Mouse (Mus musculus) adrenal gland, adult 18-20 months (tissue): Measurements from ENCODE around the gene Prkcz. TPM values are rescaled to one million over a fixed set of nuclear protein-coding genes. Genes with fewer than 3 reads are reported as not detected.

ENCODE experiments used
- DNase-seq, 2 experiments: peaks; one replicate each; pipeline ENCODE4 v3.0.0; 2021 to 2022; ENCODE audit warnings: low spot score in 2 of 2
- total RNA-seq, 2 experiments: library from RNA; stranded (reverse); gene quantifications; 1 replicate in 1 of 2; 2 replicates in 1 of 2; pipeline ENCODE4 v1.2.3; 2021

Prkcz gene
- total RNA-seq, 2 experiments from 2014 or later = 5.5 to 7.6 TPM

- no peak for DNase-seq
These were observed 42.9 kb downstream of the Prkcz start for GRCm38 (mm10) chr4:155318266-155318665.

- no peak for DNase-seq
These were observed 46.1 kb downstream of the Prkcz start for GRCm38 (mm10) chr4:155315031-155315430.

GRCm38 (mm10) chr4:155308679-155309078 lies 52.5 kb downstream of the Prkcz start:
- no peak for DNase-seq

- DNase-seq = peak; percentile 78 to 82
These were observed 53.1 kb downstream of the Prkcz start for GRCm38 (mm10) chr4:155308068-155308467.

GRCm38 (mm10) chr4:155307591-155307990 lies 53.6 kb downstream of the Prkcz start:
- DNase-seq = no peak

GRCm38 (mm10) chr4:155306356-155307242 lies 54.6 kb downstream of the Prkcz start:
- DNase-seq = no peak

- no peak for DNase-seq
These were observed 55.6 kb downstream of the Prkcz start for GRCm38 (mm10) chr4:155305531-155306031.

- no peak for DNase-seq
These were observed 56.6 kb downstream of the Prkcz start for GRCm38 (mm10) chr4:155304508-155305096.

GRCm38 (mm10) chr4:155301965-155302364 lies 59.2 kb downstream of the Prkcz start:
- DNase-seq = no peak

GRCm38 (mm10) chr4:155301098-155301447 lies 60.1 kb downstream of the Prkcz start:
- DNase-seq = no peak

- DNase-seq = no peak
These were observed 60.6 kb downstream of the Prkcz start for GRCm38 (mm10) chr4:155300421-155301097.

GRCm38 (mm10) chr4:155298826-155299225 lies 62.3 kb downstream of the Prkcz start:
- DNase-seq = no peak

GRCm38 (mm10) chr4:155297057-155297456 lies 64.1 kb downstream of the Prkcz start:
- peak in 1 of 2 experiments; percentile 38 for DNase-seq

GRCm38 (mm10) chr4:155295996-155296395 lies 65.2 kb downstream of the Prkcz start:
- no peak for DNase-seq

- no peak for DNase-seq
These were observed 66.1 kb downstream of the Prkcz start for GRCm38 (mm10) chr4:155295026-155295590.

GRCm38 (mm10) chr4:155294381-155294780 lies 66.8 kb downstream of the Prkcz start:
- DNase-seq = no peak

- DNase-seq = no peak
These were observed 68.3 kb downstream of the Prkcz start for GRCm38 (mm10) chr4:155292863-155293262.

- no peak for DNase-seq
These were observed 71.1 kb downstream of the Prkcz start for GRCm38 (mm10) chr4:155290045-155290444.

GRCm38 (mm10) chr4:155288586-155288985 lies 72.6 kb downstream of the Prkcz start:
- DNase-seq = no peak

- DNase-seq = no peak
These were observed 73.4 kb downstream of the Prkcz start for GRCm38 (mm10) chr4:155287713-155288112.

- DNase-seq = no peak
These were observed 75.1 kb downstream of the Prkcz start for GRCm38 (mm10) chr4:155286090-155286489.
